ENCODE assay signal across 12 mouse cellular contexts in the genomic region with DNA sequence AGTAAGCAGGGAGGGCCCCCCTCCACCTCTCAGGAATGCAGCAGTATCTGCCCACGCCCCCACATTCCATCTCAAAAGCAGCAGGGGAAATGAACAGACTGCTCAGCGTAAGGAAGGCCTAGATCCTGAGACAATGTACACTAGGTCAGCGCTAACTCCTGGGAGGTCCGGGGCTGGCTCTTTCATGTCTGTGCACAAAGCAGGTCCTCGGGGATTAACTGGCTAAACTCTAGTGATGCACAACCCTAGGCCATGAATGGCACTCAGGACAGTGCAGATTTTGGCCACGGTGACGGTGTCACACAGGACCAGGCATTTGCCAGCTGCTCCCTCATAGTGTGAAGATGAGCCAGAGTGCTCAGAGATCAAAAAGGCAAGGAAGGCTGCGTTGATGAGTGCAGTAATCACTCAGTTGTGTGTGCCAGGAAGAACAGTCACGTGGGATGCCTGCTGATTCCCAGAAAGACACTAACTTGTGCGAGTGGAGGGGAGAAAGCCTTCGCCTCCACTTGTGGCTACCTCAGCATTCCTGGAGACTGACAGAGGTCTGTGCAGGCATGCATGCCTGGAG. TPM values are rescaled to one million over a fixed set of nuclear protein-coding genes. Genes with fewer than 3 reads are reported as not detected.
DNase-seq lines count a peak whose midpoint lies in the region; ATAC-seq and TF ChIP-seq lines count a peak whose summit lies in the region.
"Had no signal": no experiment of that assay in that cellular context is flagged by ENCODE, and none has a peak within 500 bp of the region (broad histone marks: within the 10 kb centered on the region; RNA-seq: fewer than 3 reads in every experiment).

No protein-coding gene starts in this region.

- no peak for DNase-seq in heart, adult 9 months (ENCODE audit: low spot score in 2 of 2)
- peak; percentile 36 for DNase-seq in embryo, embryonic 10.5 days (ENCODE audit: low spot score)
- peak; percentile 50 to 51 for DNase-seq in kidney, postnatal 36 days
- DNase-seq in urinary bladder, postnatal 36 days (ENCODE audit: low spot score in 2 of 2): no peak
- DNase-seq in B cell, adult 2 months: no peak
- DNase-seq: cerebellum, postnatal 14 days; heart, postnatal 10 days; liver, embryonic 13.5 days had no signal

- H3K9me3 ChIP-seq in heart, embryonic 15.5 days (replicated peaks): no peaks in the 10 kb centered on the region
- no peaks in the 10 kb centered on the region for H3K9me3 ChIP-seq in E14TG2a.4 (ENCODE audit: low read length)
- H3K9me3 ChIP-seq: liver, embryonic 13.5 days had no signal

- H3K9ac ChIP-seq in heart, embryonic 15.5 days: no peak overlapping the region
- H3K9ac ChIP-seq: liver, embryonic 13.5 days had no signal

- peaks cover 6% of the 10 kb centered on the region; the same call in 1 of the 2 replicates for H3K36me3 ChIP-seq in heart, embryonic 15.5 days
- H3K36me3 ChIP-seq in E14TG2a.4 (ENCODE audit: insufficient read depth, low read length): peaks cover 63% of the 10 kb centered on the region

- 0 out of 2 replicates have a peak, but pooled peaks have one; percentile 27 for ATAC-seq in heart, embryonic 15.5 days (replicated peaks; ENCODE audit: insufficient number of reproducible peaks, insufficient read depth, low FRiP score, low read depth)
- no peak for ATAC-seq in megakaryocyte, adult 5-6 weeks (ENCODE audit: poor library complexity, severe bottlenecking)

- peaks cover 14% of the 10 kb centered on the region for H3K4me1 ChIP-seq in heart, embryonic 15.5 days (replicated peaks)
- H3K4me1 ChIP-seq in E14TG2a.4 (replicated peaks; ENCODE audit: low read depth, low read length): peaks cover 71% of the 10 kb centered on the region

- H3K4me3 ChIP-seq in heart, embryonic 15.5 days: no peak overlapping the region
- peak overlapping the region; percentile 21; the same call in 1 of the 2 replicates for H3K4me3 ChIP-seq in E14TG2a.4 (replicated peaks; ENCODE audit: low read length)
- H3K4me3 ChIP-seq: liver, embryonic 13.5 days had no signal

- 52% methylated on average over 11 of the region's 11 CpGs for WGBS in heart, embryonic 15.5 days

- no peak for TF ChIP-seq CTCF in E14TG2a.4 (conservative IDR thresholded peaks at IDR 0.05; ENCODE audit: low read length)

- no peak overlapping the region for H3K27ac ChIP-seq in heart, embryonic 15.5 days
- H3K27ac ChIP-seq: liver, embryonic 13.5 days had no signal

- no peaks in the 10 kb centered on the region for H3K27me3 ChIP-seq in heart, embryonic 15.5 days
- no peaks in the 10 kb centered on the region for H3K27me3 ChIP-seq in E14TG2a.4 (ENCODE audit: insufficient read depth, low read length)
- H3K27me3 ChIP-seq: liver, embryonic 13.5 days had no signal

- H3K4me2 ChIP-seq in heart, embryonic 15.5 days: no peak overlapping the region
- H3K4me2 ChIP-seq: liver, embryonic 13.5 days had no signal

RNA-seq across cellular contexts. Expression of gene Golm1, which starts 28.9 kb away (rescaled TPM):
- polyA plus RNA-seq in heart, embryonic 15.5 days (2015; fragmentation: Nextera tagmentation; extraction: Ambion mirVana): 40.4 and 41.1 TPM in 2 replicates
- total RNA-seq in megakaryocyte, adult 5-6 weeks (2015): 17.0 and 24.1 TPM in 2 replicates
- 30.2 and 42.0 TPM in 2 replicates for total RNA-seq in megakaryocyte, adult 5-6 weeks (2017)

RNA-seq across cellular contexts. Expression of gene 4921517D22Rik, which starts 47.1 kb away (rescaled TPM):
- polyA plus RNA-seq in heart, embryonic 15.5 days (2015; fragmentation: Nextera tagmentation; extraction: Ambion mirVana): not detected in 2 replicates
- not detected in 2 replicates for total RNA-seq in megakaryocyte, adult 5-6 weeks (2015)
- total RNA-seq in megakaryocyte, adult 5-6 weeks (2017): not detected in 2 replicates
- total RNA-seq: heart, postnatal 10 days had no signal
- polyA plus RNA-seq: liver, embryonic 13.5 days; urinary bladder, adult 2 months had no signal

Comparison
In these comparisons a context has a peak if more than half of its experiments do, and no peak if none do; other contexts are left out.
1. DNase-seq: peak in embryo, embryonic 10.5 days (single experiment) and kidney, postnatal 36 days (2 of 2); none in heart, adult 9 months (0 of 2), urinary bladder, postnatal 36 days (0 of 2) and B cell, adult 2 months (0 of 2).